Comparison of ENCODE assay signal across 15 mouse cellular contexts in genomic region chr7:135389039-135389438, GRCm38 (mm10). TPM values are rescaled to one million over a fixed set of nuclear protein-coding genes. Genes with fewer than 3 reads are reported as not detected.
DNase-seq lines count a peak whose midpoint lies in the region; ATAC-seq and TF ChIP-seq lines count a peak whose summit lies in the region.
"Had no signal": no experiment of that assay in that cellular context is flagged by ENCODE, and none has a peak within 500 bp of the region (broad histone marks: within the 10 kb centered on the region; RNA-seq: fewer than 3 reads in every experiment).

No protein-coding gene starts in this region.

- no peaks in the 10 kb centered on the region for H3K27me3 ChIP-seq in forebrain, postnatal 0 days (ENCODE audit: insufficient read depth, low read length)
- H3K27me3 ChIP-seq in forebrain, embryonic 10.5 days (ENCODE audit: poor library complexity, severe bottlenecking): peaks cover 48% of the 10 kb centered on the region
- no peaks in the 10 kb centered on the region for H3K27me3 ChIP-seq in ES-Bruce4 (ENCODE audit: control insufficient read depth, insufficient read depth, low read length, poor library complexity, severe bottlenecking)
- no peaks in the 10 kb centered on the region; the same call in 1 of the 2 replicates for H3K27me3 ChIP-seq in midbrain, embryonic 15.5 days (replicated peaks)
- H3K27me3 ChIP-seq: neural tube, embryonic 12.5 days had no signal

- WGBS in forebrain, postnatal 0 days: 65% methylated on average over 3 of the region's 3 CpGs
- WGBS in forebrain, embryonic 10.5 days: 70% methylated on average over 3 of the region's 3 CpGs
- 67% methylated on average over 3 of the region's 3 CpGs for whole genome bisulfite sequencing in midbrain, embryonic 15.5 days

- no peak for ATAC-seq in forebrain, postnatal 0 days
- ATAC-seq in midbrain, embryonic 15.5 days (replicated peaks): no peak
- no peak for ATAC-seq in megakaryocyte-erythroid progenitor cell, adult 5-6 weeks (replicated peaks; ENCODE audit: low FRiP score, low TSS enrichment, poor library complexity, severe bottlenecking)
- ATAC-seq: intestine, embryonic 16.5 days had no signal

- no peak for TF ChIP-seq POLR2A in ES-Bruce4 (IDR thresholded peaks at IDR 0.05; ENCODE audit: insufficient read depth, low read length)

- H3K9ac ChIP-seq in forebrain, postnatal 0 days: no peak overlapping the region
- H3K9ac ChIP-seq in ES-Bruce4 (ENCODE audit: low read depth, poor library complexity, severe bottlenecking): no peak overlapping the region
- no peak overlapping the region for H3K9ac ChIP-seq in midbrain, embryonic 15.5 days
- H3K9ac ChIP-seq: neural tube, embryonic 12.5 days had no signal

- H3K4me3 ChIP-seq in forebrain, postnatal 0 days (ENCODE audit: low read depth, low read length): no peak overlapping the region
- H3K4me3 ChIP-seq in forebrain, embryonic 10.5 days: no peak overlapping the region
- no peak overlapping the region for H3K4me3 ChIP-seq in ES-Bruce4 (ENCODE audit: low read depth, low read length)
- H3K4me3 ChIP-seq in midbrain, embryonic 15.5 days: no peak overlapping the region
- H3K4me3 ChIP-seq: neural tube, embryonic 12.5 days had no signal

- TF ChIP-seq EP300 in ES-Bruce4 (IDR thresholded peaks at IDR 0.05; ENCODE audit: insufficient read depth, low read depth, low read length): no peak

- H3K4me2 ChIP-seq in forebrain, postnatal 0 days (ENCODE audit: low read depth): no peak overlapping the region
- H3K4me2 ChIP-seq in midbrain, embryonic 15.5 days: no peak overlapping the region
- H3K4me2 ChIP-seq: neural tube, embryonic 12.5 days had no signal

- TF ChIP-seq CTCF in forebrain, postnatal 0 days (IDR thresholded peaks at IDR 0.05; ENCODE audit: low read depth): peak; percentile 41
- TF ChIP-seq CTCF in ES-Bruce4 (IDR thresholded peaks at IDR 0.05; ENCODE audit: low read depth, low read length): peak; percentile 24

- no peaks in the 10 kb centered on the region for H3K4me1 ChIP-seq in forebrain, postnatal 0 days (ENCODE audit: insufficient read depth)
- peaks cover 23% of the 10 kb centered on the region for H3K4me1 ChIP-seq in forebrain, embryonic 10.5 days
- no peaks in the 10 kb centered on the region for H3K4me1 ChIP-seq in ES-Bruce4 (ENCODE audit: control insufficient read depth, insufficient read depth, low read length)
- no peaks in the 10 kb centered on the region; the same call in 1 of the 2 replicates for H3K4me1 ChIP-seq in midbrain, embryonic 15.5 days
- H3K4me1 ChIP-seq: neural tube, embryonic 12.5 days had no signal

- no peaks in the 10 kb centered on the region for H3K9me3 ChIP-seq in forebrain, postnatal 0 days (ENCODE audit: low read length)
- H3K9me3 ChIP-seq in forebrain, embryonic 10.5 days: peaks cover 7% of the 10 kb centered on the region; the same call in 1 of the 2 replicates
- no peaks in the 10 kb centered on the region for H3K9me3 ChIP-seq in ES-Bruce4 (replicated peaks; ENCODE audit: control insufficient read depth, insufficient read depth, low read length, poor library complexity, severe bottlenecking)
- H3K9me3 ChIP-seq in midbrain, embryonic 15.5 days: no peaks in the 10 kb centered on the region
- H3K9me3 ChIP-seq: neural tube, embryonic 12.5 days had no signal

- H3K27ac ChIP-seq in forebrain, postnatal 0 days (ENCODE audit: low read depth, low read length): no peak overlapping the region
- no peak overlapping the region for H3K27ac ChIP-seq in forebrain, embryonic 10.5 days
- no peak overlapping the region for H3K27ac ChIP-seq in ES-Bruce4 (ENCODE audit: insufficient read depth, low read length)
- no peak overlapping the region for H3K27ac ChIP-seq in midbrain, embryonic 15.5 days
- H3K27ac ChIP-seq: neural tube, embryonic 12.5 days had no signal

- H3K36me3 ChIP-seq in forebrain, postnatal 0 days (ENCODE audit: insufficient read depth): no peaks in the 10 kb centered on the region
- no peaks in the 10 kb centered on the region for H3K36me3 ChIP-seq in forebrain, embryonic 10.5 days (replicated peaks)
- no peaks in the 10 kb centered on the region for H3K36me3 ChIP-seq in ES-Bruce4 (ENCODE audit: control insufficient read depth, insufficient read depth, low read length, poor library complexity, severe bottlenecking)
- no peaks in the 10 kb centered on the region for H3K36me3 ChIP-seq in midbrain, embryonic 15.5 days (replicated peaks)
- H3K36me3 ChIP-seq: neural tube, embryonic 12.5 days had no signal

- no peak for DNase-seq in forebrain, postnatal 0 days
- DNase-seq in forebrain, embryonic 10.5 days (ENCODE audit: extremely low spot score, low spot score): no peak
- DNase-seq in layer of hippocampus, adult 11-12 months (ENCODE audit: low spot score): peak; percentile 28
- DNase-seq in layer of hippocampus, adult 8-10 months (ENCODE audit: low spot score in 2 of 2): no peak
- peak; percentile 27 for DNase-seq in brain, adult 2 months (ENCODE audit: low read depth, low spot score)
- DNase-seq: cerebellum, adult 11 months; gastrocnemius, postnatal 36 days; lung, postnatal 4 days; thymus, postnatal 14 days had no signal

RNA-seq across cellular contexts. Expression of gene Foxi2, which starts 21.1 kb away (rescaled TPM):
- total RNA-seq in forebrain, postnatal 0 days (2014; rRNA removed): not detected in 2 replicates
- polyA plus RNA-seq in forebrain, postnatal 0 days (2015; fragmentation: Nextera tagmentation; extraction: Ambion mirVana): 0.05 and 0.07 TPM in 2 replicates
- polyA plus RNA-seq in forebrain, embryonic 10.5 days (2016; fragmentation: Nextera tagmentation; extraction: Ambion mirVana): 3.4 and 3.6 TPM in 2 replicates
- total RNA-seq in layer of hippocampus, adult 8-10 months (2022): not detected
- polyA plus RNA-seq in ES-Bruce4 (2011; ENCODE audit: insufficient read depth, insufficient read length, low read depth, missing spikeins): not detected in 2 replicates
- polyA plus RNA-seq in midbrain, embryonic 15.5 days (2015; fragmentation: Nextera tagmentation; extraction: Ambion mirVana): 0.06 TPM in 1 of 2 replicates, not detected in the other
- total RNA-seq in megakaryocyte-erythroid progenitor cell, adult 5-6 weeks (2014; fragmentation: Nextera tagmentation): not detected in 2 replicates
- total RNA-seq in megakaryocyte-erythroid progenitor cell, adult 5-6 weeks (2017): not detected in 2 replicates
- total RNA-seq: gastrocnemius, postnatal 36 days; left cerebral cortex, postnatal 14 days had no signal
- polyA plus RNA-seq: intestine, embryonic 16.5 days; neural tube, embryonic 12.5 days had no signal

Comparison
In these comparisons a context has a peak if more than half of its experiments do, and no peak if none do; other contexts are left out.
1. DNase-seq: peak in layer of hippocampus, adult 11-12 months (single experiment) and brain, adult 2 months (single experiment); none in forebrain, postnatal 0 days (single experiment), forebrain, embryonic 10.5 days (single experiment) and layer of hippocampus, adult 8-10 months (0 of 2).